Mouse (Mus musculus) c-Kit-positive CD71-negative TER-119-negative erythroid progenitor cells, embryonic 14.5 days (primary cell): Measurements from ENCODE around the gene Lmnb2.

Experiments used
- DNase-seq: peaks from one replicate; pipeline ENCODE4 v3.0.0-alpha.2; 2013; ENCODE audit warnings: low read depth

Gene Lmnb2

GRCm38 (mm10) chr10:80855749-80856073, 62.3 kb downstream of the Lmnb2 start:
- DNase-seq: no peak

GRCm38 (mm10) chr10:80854913-80855748, 62.9 kb downstream of the Lmnb2 start, which contains the start of the genes Lsm7 and Sppl2b:
Gene Lsm7, minus strand, starts transcription at chr10:80855209.
Gene Sppl2b, plus strand, starts transcription at chr10:80855275.
- DNase-seq: peak; percentile 89
